Mouse (Mus musculus) ES-Bruce4 (cell line): Measurements from ENCODE around the gene Slit1.

ENCODE experiments used
- CTCF ChIP-seq: IDR thresholded peaks from one replicate; pipeline ENCODE4 v1.8.1; 2011; ENCODE audit warnings: low read depth, low read length
- POLR2A ChIP-seq: IDR thresholded peaks from one replicate; pipeline ENCODE4 v1.8.1; 2011; ENCODE audit warnings: low read length; ENCODE audit not compliant: insufficient read depth

GRCm38 (mm10) chr19:41615606-41616224, 127.8 kb downstream of the Slit1 start:
- TF ChIP-seq POLR2A, result no peak
- TF ChIP-seq CTCF, result no peak
